Mouse (Mus musculus): ENCODE measurements around the gene Elf5. TPM values are rescaled to one million over a fixed set of nuclear protein-coding genes. Genes with fewer than 3 reads are reported as not detected.

The Elf5 gene
- polyA plus RNA-seq, 1 experiment from 2014 or later: not detected

GRCm38 (mm10) chr2:103480240-103480639 lies 68.8 kb downstream of the Elf5 start:
- no peak overlapping the region for H3K4me2 ChIP-seq (replicated peaks)
- no peak overlapping the region for H3K27ac ChIP-seq
- H3K9me3 ChIP-seq: no peaks in the 10 kb centered on the region
- H3K4me3 ChIP-seq (replicated peaks): no peak overlapping the region
- no peak for ATAC-seq
- no peaks in the 10 kb centered on the region for H3K27me3 ChIP-seq
- peaks cover 27% of the 10 kb centered on the region for H3K4me1 ChIP-seq (replicated peaks)
- peaks cover 6% of the 10 kb centered on the region for H3K36me3 ChIP-seq
- H3K9ac ChIP-seq (replicated peaks): no peak overlapping the region
- 91% methylated on average over 8 of the region's 8 CpGs for WGBS

- H3K27ac ChIP-seq: no peak overlapping the region
- H3K4me1 ChIP-seq (replicated peaks): peaks cover 30% of the 10 kb centered on the region
- H3K9ac ChIP-seq (replicated peaks): no peak overlapping the region
- H3K36me3 ChIP-seq: no peaks in the 10 kb centered on the region
- 95% methylated on average over 4 of the region's 4 CpGs for WGBS
- no peak overlapping the region for H3K4me2 ChIP-seq (replicated peaks)
- no peak overlapping the region for H3K4me3 ChIP-seq (replicated peaks)
- H3K27me3 ChIP-seq: no peaks in the 10 kb centered on the region
- no peak for ATAC-seq
- H3K9me3 ChIP-seq: no peaks in the 10 kb centered on the region
These were observed 69.4 kb downstream of the Elf5 start for GRCm38 (mm10) chr2:103480871-103481270.

DNA sequence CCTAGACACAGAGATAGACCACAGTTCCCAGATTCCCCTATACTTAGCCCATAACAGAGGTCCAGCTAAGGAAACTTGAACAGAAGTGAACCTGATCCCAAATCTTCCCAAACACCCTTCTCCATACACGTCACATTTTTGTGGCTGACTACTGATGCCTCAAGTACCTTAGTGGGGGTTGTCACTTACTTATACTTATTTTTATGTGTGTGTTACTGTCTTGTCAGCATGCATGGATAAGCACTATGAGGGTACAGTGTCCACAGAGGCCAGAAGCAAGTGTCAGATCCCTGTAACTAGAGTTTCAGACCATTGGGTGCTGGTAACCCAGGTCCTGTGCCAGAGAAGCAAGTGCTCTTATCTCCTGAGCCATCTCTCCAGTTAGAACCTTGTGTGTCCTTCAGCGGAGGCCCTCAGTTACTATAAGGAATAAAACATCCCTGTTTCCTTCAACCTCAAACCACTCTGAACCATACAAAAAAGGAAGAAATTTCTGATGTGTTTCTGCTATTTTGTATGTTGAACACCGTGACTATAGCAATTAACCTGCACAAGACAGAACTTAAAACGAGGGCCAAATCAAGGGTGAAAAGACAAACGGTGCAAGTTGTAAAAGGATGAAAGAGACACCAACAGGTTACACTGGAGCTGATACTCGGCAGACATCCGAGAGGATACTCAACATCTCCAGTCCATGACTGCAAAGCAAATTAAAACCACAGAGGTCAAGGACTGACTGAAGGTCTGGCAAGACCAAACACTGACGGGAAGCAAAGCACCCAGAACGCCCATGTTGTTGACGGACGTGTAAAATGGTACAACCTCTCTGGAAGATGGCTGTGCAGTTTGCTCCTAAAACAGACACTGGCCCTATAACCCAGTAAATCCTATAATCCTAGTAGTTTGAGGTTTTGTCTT lies 70.1 kb downstream of the Elf5 start:
- ATAC-seq: no peak
- Histone ChIP-seq H3K9me3 (no peaks in the 10 kb centered on the region), H3K27ac (no peak overlapping the region), H3K4me2 (replicated peaks) (no peak overlapping the region), H3K36me3 (no peaks in the 10 kb centered on the region), H3K4me3 (replicated peaks) (no peak overlapping the region), H3K27me3 (no peaks in the 10 kb centered on the region), H3K4me1 (replicated peaks) (peaks cover 30% of the 10 kb centered on the region), H3K9ac (replicated peaks) (no peak overlapping the region)
- WGBS: 94% methylated on average over 11 of the region's 11 CpGs

GRCm38 (mm10) chr2:103483289-103483985 lies 71.9 kb downstream of the Elf5 start:
- Histone ChIP-seq H3K27me3 (no peaks in the 10 kb centered on the region), H3K4me1 (replicated peaks) (peaks cover 30% of the 10 kb centered on the region), H3K4me3 (replicated peaks) (peak overlapping the region; percentile 71), H3K27ac (no peak overlapping the region), H3K4me2 (replicated peaks) (peak overlapping the region; percentile 66), H3K9ac (replicated peaks) (peak overlapping the region; percentile 89; the same call in 1 of the 2 replicates), H3K36me3 (no peaks in the 10 kb centered on the region), H3K9me3 (no peaks in the 10 kb centered on the region)
- WGBS: 83% methylated on average over 7 of the region's 7 CpGs
- ATAC-seq: no peak

GRCm38 (mm10) chr2:103483986-103484520 lies 72.6 kb downstream of the Elf5 start:
- WGBS: 42% methylated on average over 5 of the region's 5 CpGs
- Histone ChIP-seq H3K4me3 (replicated peaks) (peak overlapping the region; percentile 71), H3K9me3 (no peaks in the 10 kb centered on the region), H3K27ac (peak overlapping the region; percentile 95; the same call in 1 of the 2 replicates), H3K4me2 (replicated peaks) (peak overlapping the region; percentile 66), H3K4me1 (replicated peaks) (peaks cover 30% of the 10 kb centered on the region), H3K9ac (replicated peaks) (peak overlapping the region; percentile 89), H3K27me3 (no peaks in the 10 kb centered on the region), H3K36me3 (no peaks in the 10 kb centered on the region)
- peak; percentile 2; the same call in 1 of the 2 replicates for ATAC-seq

DNA sequence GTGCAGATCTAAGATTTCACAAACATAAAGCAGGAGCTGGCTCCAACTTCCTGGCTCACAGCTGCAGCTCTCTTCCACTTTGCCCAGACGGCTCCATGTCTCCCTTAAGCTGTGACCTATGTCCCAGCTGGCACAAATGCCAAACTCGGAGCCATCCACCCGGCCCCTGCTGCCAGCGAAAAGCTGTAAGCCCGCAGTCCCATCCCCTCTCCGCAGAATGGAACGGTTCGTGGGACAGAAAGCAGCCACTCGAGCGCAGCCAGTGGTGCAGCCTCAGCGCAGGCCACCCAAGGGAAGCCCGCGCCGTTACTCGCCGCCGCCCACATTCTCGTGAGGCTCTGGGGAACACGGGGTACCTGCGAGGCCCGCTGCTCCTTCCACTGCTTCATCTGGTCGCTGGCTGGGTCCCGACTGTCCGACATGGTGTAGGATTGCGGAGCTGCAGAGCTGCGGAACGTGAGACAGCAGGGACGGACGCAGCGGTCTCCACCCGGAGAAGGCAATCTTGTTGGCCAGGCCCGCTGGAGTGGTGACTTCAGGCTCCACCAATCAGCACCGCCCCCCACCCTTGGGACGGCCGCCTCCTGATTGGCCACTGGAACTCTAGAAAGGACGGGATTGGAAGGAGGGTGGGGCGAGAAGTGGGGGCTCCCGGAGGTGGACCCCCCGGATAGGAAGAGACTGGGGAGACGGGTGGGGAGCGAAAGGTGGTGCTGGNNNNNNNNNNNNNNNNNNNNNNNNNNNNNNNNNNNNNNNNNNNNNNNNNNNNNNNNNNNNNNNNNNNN lies 73.3 kb downstream of the Elf5 start, which contains the start of gene Cat:
Gene Cat, minus strand, starts transcription at position 544 of the 785 bp plus-strand sequence.
- no peaks in the 10 kb centered on the region for H3K36me3 ChIP-seq
- peak within 1 kb of the TSS; percentile 71 for H3K4me3 ChIP-seq (replicated peaks)
- H3K27ac ChIP-seq: peak within 1 kb of the TSS; percentile 95
- WGBS: under 1% methylated on average over 41 of the region's 41 CpGs
- H3K4me2 ChIP-seq (replicated peaks): peak within 1 kb of the TSS; percentile 66
- ATAC-seq: peak; percentile 99
- H3K27me3 ChIP-seq: no peaks in the 10 kb centered on the region
- peak within 1 kb of the TSS; percentile 89 for H3K9ac ChIP-seq (replicated peaks)
- no peaks in the 10 kb centered on the region for H3K9me3 ChIP-seq
- peaks cover 30% of the 10 kb centered on the region for H3K4me1 ChIP-seq (replicated peaks)

DNA sequence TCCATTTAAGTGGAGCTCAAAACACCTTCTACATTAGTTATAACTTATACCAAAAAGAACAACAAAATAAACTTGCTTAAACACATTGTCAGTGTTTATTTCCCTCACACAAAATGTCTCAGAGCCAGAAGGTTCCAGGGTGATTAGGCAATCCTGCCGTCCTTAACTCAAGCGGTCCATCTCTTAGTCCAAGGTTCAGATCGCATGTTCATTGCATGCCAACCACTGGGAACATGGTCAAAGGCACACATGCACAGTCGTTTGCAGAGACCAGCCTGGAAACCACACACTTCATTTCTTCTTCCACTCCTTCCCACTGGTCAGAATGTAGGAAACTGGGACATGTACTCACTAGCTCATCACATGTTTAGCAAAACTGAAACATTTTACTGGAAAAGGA lies 81.0 kb downstream of the Elf5 start:
- no peak overlapping the region for H3K4me2 ChIP-seq (replicated peaks)
- H3K27ac ChIP-seq: no peak overlapping the region
- ATAC-seq: no peak
- H3K36me3 ChIP-seq: no peaks in the 10 kb centered on the region
- no peaks in the 10 kb centered on the region for H3K4me1 ChIP-seq (replicated peaks)
- no peak overlapping the region for H3K9ac ChIP-seq (replicated peaks)
- no peak overlapping the region for H3K4me3 ChIP-seq (replicated peaks)
- H3K27me3 ChIP-seq: no peaks in the 10 kb centered on the region
- H3K9me3 ChIP-seq: no peaks in the 10 kb centered on the region
- 87% methylated on average over 4 of the region's 4 CpGs for WGBS

DNA sequence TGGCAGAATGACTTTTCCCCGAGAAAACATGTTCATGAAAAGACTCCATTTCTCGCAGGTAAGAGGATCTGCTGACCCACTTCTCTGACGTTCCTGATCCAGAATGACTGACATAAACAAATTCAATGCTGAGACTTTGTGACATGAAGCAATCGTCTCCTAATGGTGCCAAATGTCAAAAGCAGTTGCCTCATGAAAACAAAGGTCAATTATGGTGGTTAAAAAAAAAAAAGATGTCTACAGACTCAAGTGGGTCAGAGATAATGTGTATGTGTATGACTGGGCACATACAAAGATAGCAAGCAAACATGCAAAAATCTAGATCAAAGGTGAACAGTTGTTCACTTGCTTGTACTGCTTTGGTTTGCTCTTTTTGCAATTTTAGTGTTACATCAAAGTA lies 82.3 kb downstream of the Elf5 start:
- no peaks in the 10 kb centered on the region for H3K9me3 ChIP-seq
- no peak for ATAC-seq
- no peaks in the 10 kb centered on the region for H3K4me1 ChIP-seq (replicated peaks)
- H3K36me3 ChIP-seq: no peaks in the 10 kb centered on the region
- no peak overlapping the region for H3K4me2 ChIP-seq (replicated peaks)
- WGBS: 68% methylated on average over 4 of the region's 4 CpGs
- no peak overlapping the region for H3K4me3 ChIP-seq (replicated peaks)
- no peaks in the 10 kb centered on the region for H3K27me3 ChIP-seq
- no peak overlapping the region for H3K9ac ChIP-seq (replicated peaks)
- H3K27ac ChIP-seq: no peak overlapping the region

DNA sequence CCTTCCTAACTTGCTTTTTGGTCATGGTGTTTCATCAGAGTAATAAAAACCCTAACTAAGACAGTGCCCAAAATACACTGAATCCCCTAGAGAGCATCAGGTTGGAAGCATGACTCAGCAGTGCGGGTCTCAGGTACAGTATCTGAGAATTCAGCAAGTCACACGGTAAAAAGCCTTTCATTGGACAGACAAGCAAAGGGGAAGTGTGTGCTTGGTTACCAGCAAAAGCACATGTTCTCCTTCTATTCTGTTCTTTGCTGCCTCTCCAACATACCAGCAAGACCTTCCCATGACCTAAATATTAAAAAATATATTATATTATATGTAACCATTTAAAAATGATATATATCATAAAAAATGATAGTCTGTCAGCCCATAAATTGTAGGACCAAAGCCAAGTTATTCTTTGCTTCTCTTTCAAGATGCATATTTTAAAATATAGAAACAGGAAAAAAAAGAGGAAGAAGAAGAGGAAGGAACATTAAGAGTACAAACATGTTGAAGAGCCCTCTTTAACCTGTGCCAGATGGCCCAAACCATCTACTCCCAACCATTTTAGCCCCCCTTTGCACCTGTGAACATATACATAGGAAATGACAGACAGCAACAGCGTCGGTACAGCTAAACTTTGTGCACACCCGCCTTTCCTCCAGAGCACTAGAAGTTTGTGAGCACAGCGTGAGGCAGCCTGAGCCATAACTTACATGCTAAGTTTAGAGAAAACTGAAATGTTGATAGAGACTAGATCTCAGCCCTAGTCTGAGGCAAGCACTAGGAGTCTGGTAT lies 84.3 kb downstream of the Elf5 start:
- Histone ChIP-seq H3K9ac (replicated peaks) (no peak overlapping the region), H3K9me3 (no peaks in the 10 kb centered on the region), H3K4me3 (replicated peaks) (no peak overlapping the region), H3K4me1 (replicated peaks) (no peaks in the 10 kb centered on the region), H3K36me3 (no peaks in the 10 kb centered on the region), H3K27ac (no peak overlapping the region), H3K4me2 (replicated peaks) (no peak overlapping the region), H3K27me3 (no peaks in the 10 kb centered on the region)
- no peak for ATAC-seq
- 91% methylated on average over 6 of the region's 6 CpGs for WGBS
